Mouse (Mus musculus) cortical plate, adult 2 months (tissue): ENCODE measurements at regions not wholly inside any gene's neighbourhood (a gene's known extent, or its start where the extent isn't known, plus 50 kb on each side); places are given as distances from the start of the nearest gene placed in this dataset.

Experiments used
- H3K27ac ChIP-seq: fragments of 200-500 bp; 2 replicates; pipeline ENCODE4 v1.5.1; 2012; ENCODE audit warnings: low read length, control low read depth, inconsistent platforms; ENCODE audit not compliant: insufficient read depth
- H3K4me1 ChIP-seq: fragments of 200-500 bp; 2 replicates; pipeline ENCODE4 v1.6.1; 2011; ENCODE audit warnings: low read length; ENCODE audit not compliant: control insufficient read depth, insufficient read depth
- H3K4me3 ChIP-seq: fragments of 200-500 bp; 2 replicates; pipeline ENCODE4 v1.5.1; 2011; ENCODE audit warnings: mild to moderate bottlenecking, low read length, control low read depth; ENCODE audit not compliant: insufficient read depth
- CTCF ChIP-seq: fragments of 200-500 bp; IDR thresholded peaks from 2 replicates; pipeline ENCODE4 v1.5.1; 2011; ENCODE audit warnings: mild to moderate bottlenecking, control low read depth, low read length; ENCODE audit not compliant: insufficient read depth; ENCODE audit errors: extremely low read depth
- POLR2A ChIP-seq: fragments of 200-500 bp; IDR thresholded peaks from 2 replicates; pipeline ENCODE4 v1.6.1; 2011; ENCODE audit warnings: mild to moderate bottlenecking, low read length, control low read depth; ENCODE audit not compliant: insufficient read depth; ENCODE audit errors: extremely low read depth

- no peak overlapping the region for H3K27ac ChIP-seq
- no peaks in the 10 kb centered on the region for H3K4me1 ChIP-seq
- H3K4me3 ChIP-seq: no peak overlapping the region
- no peak for TF ChIP-seq POLR2A
- TF ChIP-seq CTCF: no peak
Measured at GRCm38 (mm10) chr14:83638306-83638705, 805.1 kb upstream of the Pcdh17 start.

GRCm38 (mm10) chr14:83639813-83640481, 803.4 kb upstream of the Pcdh17 start:
- H3K4me1 ChIP-seq: no peaks in the 10 kb centered on the region
- no peak overlapping the region for H3K4me3 ChIP-seq
- H3K27ac ChIP-seq: peak overlapping the region; percentile 46; the same call in 1 of the 2 replicates
- TF ChIP-seq POLR2A: no peak
- TF ChIP-seq CTCF: no peak

- Histone ChIP-seq H3K4me1 (no peaks in the 10 kb centered on the region), H3K27ac (no peak overlapping the region), H3K4me3 (no peak overlapping the region)
- no peak for TF ChIP-seq POLR2A
- TF ChIP-seq CTCF: no peak
Measured at GRCm38 (mm10) chr14:83648643-83649042, 794.7 kb upstream of the Pcdh17 start.

GRCm38 (mm10) chr14:83664065-83664464, 779.3 kb upstream of the Pcdh17 start:
- H3K4me3 ChIP-seq: no peak overlapping the region
- TF ChIP-seq POLR2A (no peak), CTCF (no peak)
- H3K27ac ChIP-seq: no peak overlapping the region
- H3K4me1 ChIP-seq: no peaks in the 10 kb centered on the region
